ENCODE assay signal across 8 mouse cellular contexts in genomic region chr12:70999423-70999903, GRCm38 (mm10). TPM values are rescaled to one million over a fixed set of nuclear protein-coding genes. Genes with fewer than 3 reads are reported as not detected.
DNase-seq lines count a peak whose midpoint lies in the region; ATAC-seq and TF ChIP-seq lines count a peak whose summit lies in the region.

No protein-coding gene starts in this region.

- DNase-seq in ovary, postnatal 14 days (ENCODE audit: low spot score): peak; percentile 25
- DNase-seq in ovary, postnatal 10 days (ENCODE audit: low spot score): no peak
- DNase-seq in brain, embryonic 14.5 days (ENCODE audit: low read depth): peak; percentile 43
- DNase-seq in lung, embryonic 14.5 days: peak; percentile 89
- peak; percentile 25 for DNase-seq in thymus, postnatal 25 days
- DNase-seq in left cerebral cortex, postnatal 36 days (ENCODE audit: low spot score in 2 of 2): no peak
- no peak for DNase-seq in right cerebral cortex, adult 18-20 months

- 0 out of 2 replicates have a peak overlapping the region, but pooled peaks have one; percentile 5 for H3K4me2 ChIP-seq in intestine, embryonic 16.5 days (ENCODE audit: low read depth, low read length)
- H3K4me2 ChIP-seq in lung, embryonic 14.5 days: peak overlapping the region; percentile 29

- H3K4me3 ChIP-seq in intestine, embryonic 16.5 days (ENCODE audit: low read length): no peak overlapping the region
- H3K4me3 ChIP-seq in lung, embryonic 14.5 days (ENCODE audit: low read depth, low read length): no peak overlapping the region

- intact Hi-C loops in left cerebral cortex, postnatal 36 days (cut with DNase I): no loop called here

- H3K27ac ChIP-seq in intestine, embryonic 16.5 days (ENCODE audit: low read length): peak overlapping the region; percentile 71
- H3K27ac ChIP-seq in lung, embryonic 14.5 days (ENCODE audit: low read depth): peak overlapping the region; percentile 54

- TF ChIP-seq POLR2A in brain, embryonic 14.5 days (IDR thresholded peaks at IDR 0.05; ENCODE audit: borderline replicate concordance, extremely low read depth, insufficient read depth, insufficient read length, poor library complexity, severe bottlenecking): no peak

- WGBS in intestine, embryonic 16.5 days: 29% methylated on average over 5 of the region's 5 CpGs
- 22% methylated on average over 5 of the region's 5 CpGs for whole genome bisulfite sequencing in lung, embryonic 14.5 days

- ATAC-seq in intestine, embryonic 16.5 days: peak; percentile 60
- ATAC-seq in lung, embryonic 14.5 days (ENCODE audit: insufficient read depth): peak; percentile 76; the same call in 1 of the 2 replicates

- H3K36me3 ChIP-seq in intestine, embryonic 16.5 days (ENCODE audit: control insufficient read depth, insufficient read depth, low read length): 0 out of 2 replicates have a peak, but pooled peaks cover 9% of the 10 kb centered on the region
- peaks cover 51% of the 10 kb centered on the region for H3K36me3 ChIP-seq in lung, embryonic 14.5 days (ENCODE audit: insufficient read depth)

- no peaks in the 10 kb centered on the region for H3K9me3 ChIP-seq in intestine, embryonic 16.5 days (ENCODE audit: control insufficient read depth, low read length)
- no peaks in the 10 kb centered on the region for H3K9me3 ChIP-seq in lung, embryonic 14.5 days (ENCODE audit: low read depth, low read length)

- H3K9ac ChIP-seq in intestine, embryonic 16.5 days (ENCODE audit: low read depth, low read length): no peak overlapping the region
- H3K9ac ChIP-seq in lung, embryonic 14.5 days: no peak overlapping the region

- H3K4me1 ChIP-seq in intestine, embryonic 16.5 days (ENCODE audit: control insufficient read depth, insufficient read depth, low read length): peaks cover 4% of the 10 kb centered on the region; the same call in 1 of the 2 replicates
- H3K4me1 ChIP-seq in lung, embryonic 14.5 days (ENCODE audit: insufficient read depth): 0 out of 2 replicates have a peak, but pooled peaks cover 3% of the 10 kb centered on the region

- no peaks in the 10 kb centered on the region for H3K27me3 ChIP-seq in intestine, embryonic 16.5 days (replicated peaks; ENCODE audit: control insufficient read depth, insufficient read depth, low read length)
- no peaks in the 10 kb centered on the region for H3K27me3 ChIP-seq in lung, embryonic 14.5 days (ENCODE audit: insufficient read depth, low read length)

- TF ChIP-seq CTCF in brain, embryonic 14.5 days (IDR thresholded peaks at IDR 0.05; ENCODE audit: borderline replicate concordance, extremely low read depth, insufficient read depth, insufficient read length): no peak
- no peak for TF ChIP-seq CTCF in lung, embryonic 14.5 days (IDR thresholded peaks at IDR 0.05; ENCODE audit: low read depth)

RNA-seq across cellular contexts. Expression of gene Arid4a, which starts 16.3 kb away (rescaled TPM):
- 8.8 and 13.4 TPM in 2 replicates for polyA plus RNA-seq in brain, embryonic 14.5 days (2012; rRNA removed)
- polyA plus RNA-seq in intestine, embryonic 16.5 days (2015; fragmentation: Nextera tagmentation; extraction: Ambion mirVana): 35.1 and 35.8 TPM in 2 replicates
- polyA plus RNA-seq in lung, embryonic 14.5 days (2014; fragmentation: Nextera tagmentation; extraction: Ambion mirVana): 35.9 and 37.2 TPM in 2 replicates
- total RNA-seq in left cerebral cortex, postnatal 36 days (2021): 10 to 100 TPM; 32.0 to 36.5 TPM

RNA-seq across cellular contexts. Expression of gene Psma3, which starts 25.0 kb away (rescaled TPM):
- 222 and 249 TPM in 2 replicates for polyA plus RNA-seq in brain, embryonic 14.5 days (2012; rRNA removed)
- polyA plus RNA-seq in intestine, embryonic 16.5 days (2015; fragmentation: Nextera tagmentation; extraction: Ambion mirVana): 516 and 562 TPM in 2 replicates
- polyA plus RNA-seq in lung, embryonic 14.5 days (2014; fragmentation: Nextera tagmentation; extraction: Ambion mirVana): 621 and 650 TPM in 2 replicates
- total RNA-seq in left cerebral cortex, postnatal 36 days (2021): 100 to 1,000 TPM; 175 to 184 TPM

Comparison
In these comparisons a context has a peak if more than half of its experiments do, and no peak if none do; other contexts are left out.
1. DNase-seq: peak in ovary, postnatal 14 days (single experiment), brain, embryonic 14.5 days (single experiment), lung, embryonic 14.5 days (single experiment) and thymus, postnatal 25 days (single experiment); none in ovary, postnatal 10 days (single experiment), left cerebral cortex, postnatal 36 days (0 of 2) and right cerebral cortex, adult 18-20 months (single experiment).